Mouse (Mus musculus): Measurements from ENCODE around the gene Lrrc9. TPM values are rescaled to one million over a fixed set of nuclear protein-coding genes. Genes with fewer than 3 reads are reported as not detected.

The Lrrc9 gene
- polyA plus RNA-seq (2012; rRNA removed; ENCODE audit: low replicate concordance) = not detected in 2 replicates

GRCm38 (mm10) chr12:72441839-72442576 is at the start of gene Lrrc9:
TSS of gene Lrrc9 (plus strand) at chr12:72441866.

GRCm38 (mm10) chr12:72408954-72409353 is 32.7 kb upstream of the Lrrc9 start, which contains the start of gene Rtn1:
TSS of gene Rtn1 (minus strand) at chr12:72409054.

GRCm38 (mm10) chr12:72536021-72536597 is 94.4 kb downstream of the Lrrc9 start, which contains the start of gene Pcnx4:
TSS of gene Pcnx4 (plus strand) at chr12:72536383.

Other genes starting within 250 kb of the Lrrc9 start
- gene Rtn1, start 32.8 kb upstream of the Lrrc9 start, polyA plus RNA-seq (2012; rRNA removed; ENCODE audit: low replicate concordance) = 5.4 and 5.5 TPM in 2 replicates
- 0.17 and 0.54 TPM in 2 replicates for gene Pcnx4, start 94.5 kb downstream of the Lrrc9 start, polyA plus RNA-seq (2012; rRNA removed; ENCODE audit: low replicate concordance)
- gene Gm4756, start 207.8 kb downstream of the Lrrc9 start, polyA plus RNA-seq (2012; rRNA removed; ENCODE audit: low replicate concordance) = not detected in 2 replicates
- 6.8 and 11.4 TPM in 2 replicates for gene Dhrs7, start 223.0 kb downstream of the Lrrc9 start, polyA plus RNA-seq (2012; rRNA removed; ENCODE audit: low replicate concordance)